Mouse (Mus musculus): Measurements from ENCODE around the gene Gm17304. TPM values are rescaled to one million over a fixed set of nuclear protein-coding genes. Genes with fewer than 3 reads are reported as not detected.

The Gm17304 gene
- polyA plus RNA-seq, 1 experiment from 2014 or later = not detected

- Histone ChIP-seq H3K36me3 (ENCODE audit: control insufficient read depth, insufficient read depth, low read length) (no peaks in the 10 kb centered on the region), H3K4me3 (ENCODE audit: low read depth, low read length) (no peak overlapping the region), H3K27me3 (ENCODE audit: control insufficient read depth, insufficient read depth, low read depth, low read length) (peaks cover 2% of the 10 kb centered on the region; the same call in 1 of the 2 replicates), H3K4me2 (ENCODE audit: low read length) (no peak overlapping the region), H3K9ac (ENCODE audit: low read depth, low read length) (no peak overlapping the region), H3K4me1 (ENCODE audit: control insufficient read depth, insufficient read depth, low read length) (no peaks in the 10 kb centered on the region), H3K9me3 (replicated peaks; ENCODE audit: control insufficient read depth, low read length, poor library complexity, severe bottlenecking) (no peaks in the 10 kb centered on the region), H3K27ac (ENCODE audit: low read length) (no peak overlapping the region)
- 83% methylated on average over 7 of the region's 7 CpGs for WGBS
- no peak for ATAC-seq
These were observed 28.0 kb upstream of the Gm17304 start for GRCm38 (mm10) chr5:106580943-106581342.

DNA sequence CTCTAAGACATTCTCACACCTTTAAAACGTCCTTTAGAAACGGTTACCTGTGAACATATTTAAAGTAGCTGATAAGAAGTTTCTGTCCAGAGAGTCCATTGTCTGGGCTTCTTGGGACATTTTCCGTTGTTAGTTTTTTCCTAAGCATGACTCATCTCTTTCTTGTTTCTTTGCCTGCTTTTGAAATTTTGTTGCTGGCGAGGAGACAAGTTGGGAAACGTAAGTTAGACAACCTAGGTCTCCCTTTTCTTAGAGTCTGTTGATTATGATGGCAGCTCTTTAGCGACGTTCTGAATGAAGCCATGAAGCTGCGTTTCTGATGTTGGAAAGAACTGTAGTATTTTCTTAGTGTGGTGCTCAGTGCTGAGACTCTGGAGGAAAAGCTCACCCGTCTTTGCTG lies 19.9 kb upstream of the Gm17304 start:
- Histone ChIP-seq H3K27ac (ENCODE audit: low read length) (no peak overlapping the region), H3K36me3 (ENCODE audit: control insufficient read depth, insufficient read depth, low read length) (peaks cover 6% of the 10 kb centered on the region; the same call in 1 of the 2 replicates), H3K4me1 (ENCODE audit: control insufficient read depth, insufficient read depth, low read length) (no peaks in the 10 kb centered on the region), H3K9ac (ENCODE audit: low read depth, low read length) (no peak overlapping the region), H3K27me3 (ENCODE audit: control insufficient read depth, insufficient read depth, low read depth, low read length) (no peaks in the 10 kb centered on the region), H3K9me3 (replicated peaks; ENCODE audit: control insufficient read depth, low read length, poor library complexity, severe bottlenecking) (no peaks in the 10 kb centered on the region; the same call in 1 of the 2 replicates), H3K4me2 (ENCODE audit: low read length) (no peak overlapping the region), H3K4me3 (ENCODE audit: low read depth, low read length) (no peak overlapping the region)
- WGBS = 97% methylated on average over 9 of the region's 9 CpGs
- ATAC-seq = no peak

- H3K4me3 ChIP-seq (ENCODE audit: low read depth, low read length) = no peak overlapping the region
- H3K27me3 ChIP-seq (ENCODE audit: control insufficient read depth, insufficient read depth, low read depth, low read length) = no peaks in the 10 kb centered on the region
- no peak overlapping the region for H3K9ac ChIP-seq (ENCODE audit: low read depth, low read length)
- H3K4me2 ChIP-seq (ENCODE audit: low read length) = no peak overlapping the region
- H3K27ac ChIP-seq (ENCODE audit: low read length) = no peak overlapping the region
- H3K36me3 ChIP-seq (ENCODE audit: control insufficient read depth, insufficient read depth, low read length) = peaks cover 6% of the 10 kb centered on the region; the same call in 1 of the 2 replicates
- no peak for ATAC-seq
- H3K4me1 ChIP-seq (ENCODE audit: control insufficient read depth, insufficient read depth, low read length) = no peaks in the 10 kb centered on the region
- 94% methylated on average over 11 of the region's 11 CpGs for WGBS
- no peaks in the 10 kb centered on the region; the same call in 1 of the 2 replicates for H3K9me3 ChIP-seq (replicated peaks; ENCODE audit: control insufficient read depth, low read length, poor library complexity, severe bottlenecking)
These were observed 19.2 kb upstream of the Gm17304 start for GRCm38 (mm10) chr5:106589670-106590069.

GRCm38 (mm10) chr5:106590686-106591085 lies 18.2 kb upstream of the Gm17304 start:
- ATAC-seq = no peak
- WGBS = 96% methylated on average over 5 of the region's 5 CpGs

DNA sequence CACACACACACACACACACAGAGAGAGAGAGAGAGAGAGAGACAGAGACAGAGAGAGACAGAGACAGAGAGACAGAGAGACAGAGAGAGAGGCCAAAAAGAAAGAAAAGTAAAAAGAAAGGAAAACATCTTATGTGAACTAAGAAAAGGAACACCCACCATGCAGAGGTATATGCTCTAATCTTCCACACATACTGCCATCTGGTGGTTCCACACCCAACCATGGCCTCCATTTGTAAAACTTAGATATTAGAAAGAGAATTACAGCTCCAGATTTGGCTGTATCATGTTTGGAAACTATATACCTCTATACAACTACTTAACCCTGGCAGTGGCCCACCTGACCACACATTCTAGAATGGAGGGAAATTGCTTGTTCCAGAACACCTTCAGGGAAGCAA lies 14.5 kb upstream of the Gm17304 start:
- Histone ChIP-seq H3K9me3 (replicated peaks; ENCODE audit: control insufficient read depth, low read length, poor library complexity, severe bottlenecking) (no peaks in the 10 kb centered on the region), H3K4me2 (ENCODE audit: low read length) (no peak overlapping the region), H3K4me3 (ENCODE audit: low read depth, low read length) (no peak overlapping the region), H3K27me3 (ENCODE audit: control insufficient read depth, insufficient read depth, low read depth, low read length) (no peaks in the 10 kb centered on the region), H3K9ac (ENCODE audit: low read depth, low read length) (no peak overlapping the region), H3K27ac (ENCODE audit: low read length) (no peak overlapping the region), H3K4me1 (ENCODE audit: control insufficient read depth, insufficient read depth, low read length) (0 out of 2 replicates have a peak, but pooled peaks cover 4% of the 10 kb centered on the region), H3K36me3 (ENCODE audit: control insufficient read depth, insufficient read depth, low read length) (peaks cover 3% of the 10 kb centered on the region; the same call in 1 of the 2 replicates)
- ATAC-seq = no peak

More at GRCm38 (mm10) chr5:106590686-106591085, 18.2 kb upstream of the Gm17304 start:
- no peak overlapping the region for H3K9ac ChIP-seq (ENCODE audit: low read depth, low read length)
- H3K4me1 ChIP-seq (ENCODE audit: control insufficient read depth, insufficient read depth, low read length) = no peaks in the 10 kb centered on the region
- no peaks in the 10 kb centered on the region; the same call in 1 of the 2 replicates for H3K9me3 ChIP-seq (replicated peaks; ENCODE audit: control insufficient read depth, low read length, poor library complexity, severe bottlenecking)
- no peak overlapping the region for H3K27ac ChIP-seq (ENCODE audit: low read length)
- H3K36me3 ChIP-seq (ENCODE audit: control insufficient read depth, insufficient read depth, low read length) = peaks cover 6% of the 10 kb centered on the region; the same call in 1 of the 2 replicates
- H3K4me3 ChIP-seq (ENCODE audit: low read depth, low read length) = no peak overlapping the region
- no peak overlapping the region for H3K4me2 ChIP-seq (ENCODE audit: low read length)
- no peaks in the 10 kb centered on the region for H3K27me3 ChIP-seq (ENCODE audit: control insufficient read depth, insufficient read depth, low read depth, low read length)

- Histone ChIP-seq H3K4me3 (ENCODE audit: low read depth, low read length) (no peak overlapping the region), H3K27me3 (ENCODE audit: control insufficient read depth, insufficient read depth, low read depth, low read length) (no peaks in the 10 kb centered on the region), H3K9me3 (replicated peaks; ENCODE audit: control insufficient read depth, low read length, poor library complexity, severe bottlenecking) (no peaks in the 10 kb centered on the region), H3K27ac (ENCODE audit: low read length) (no peak overlapping the region), H3K4me1 (ENCODE audit: control insufficient read depth, insufficient read depth, low read length) (0 out of 2 replicates have a peak, but pooled peaks cover 4% of the 10 kb centered on the region), H3K4me2 (ENCODE audit: low read length) (no peak overlapping the region), H3K36me3 (ENCODE audit: control insufficient read depth, insufficient read depth, low read length) (no peaks in the 10 kb centered on the region), H3K9ac (ENCODE audit: low read depth, low read length) (no peak overlapping the region)
- WGBS = 63% methylated on average over 2 of the region's 2 CpGs
- ATAC-seq = no peak
These were observed 11.4 kb upstream of the Gm17304 start for GRCm38 (mm10) chr5:106597472-106597871.

DNA sequence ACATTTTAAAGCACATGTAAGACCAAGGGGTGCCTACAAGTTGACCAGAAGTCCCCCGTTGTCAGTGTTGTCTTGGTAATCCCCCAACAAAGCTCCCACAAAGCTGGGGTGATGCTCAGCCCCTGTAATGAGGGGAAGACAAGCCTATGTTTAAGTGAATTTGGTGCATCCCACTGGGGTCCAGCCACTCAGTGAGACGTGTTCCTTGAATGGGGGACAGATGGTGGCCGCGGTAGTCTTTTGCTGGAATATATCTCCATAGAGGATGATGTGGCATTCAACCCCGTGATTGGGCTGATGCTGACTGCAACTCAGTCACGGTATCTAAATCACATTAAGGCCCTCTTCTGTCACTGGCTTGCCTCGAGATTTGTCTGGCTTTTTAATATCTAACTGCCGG lies 9.4 kb upstream of the Gm17304 start:
- Histone ChIP-seq H3K9me3 (replicated peaks; ENCODE audit: control insufficient read depth, low read length, poor library complexity, severe bottlenecking) (no peaks in the 10 kb centered on the region), H3K9ac (ENCODE audit: low read depth, low read length) (no peak overlapping the region), H3K36me3 (ENCODE audit: control insufficient read depth, insufficient read depth, low read length) (no peaks in the 10 kb centered on the region), H3K4me3 (ENCODE audit: low read depth, low read length) (no peak overlapping the region), H3K27me3 (ENCODE audit: control insufficient read depth, insufficient read depth, low read depth, low read length) (no peaks in the 10 kb centered on the region), H3K4me2 (ENCODE audit: low read length) (no peak overlapping the region), H3K4me1 (ENCODE audit: control insufficient read depth, insufficient read depth, low read length) (0 out of 2 replicates have a peak, but pooled peaks cover 4% of the 10 kb centered on the region), H3K27ac (ENCODE audit: low read length) (no peak overlapping the region)
- 34% methylated on average over 8 of the region's 8 CpGs for WGBS
- 0 out of 2 replicates have a peak, but pooled peaks have one; percentile 52 for ATAC-seq

GRCm38 (mm10) chr5:106604381-106604780 lies 4.5 kb upstream of the Gm17304 start:
- no peaks in the 10 kb centered on the region for H3K9me3 ChIP-seq (replicated peaks; ENCODE audit: control insufficient read depth, low read length, poor library complexity, severe bottlenecking)
- H3K4me3 ChIP-seq (ENCODE audit: low read depth, low read length) = no peak overlapping the region
- ATAC-seq = no peak
- H3K27ac ChIP-seq (ENCODE audit: low read length) = no peak overlapping the region
- 93% methylated on average over 5 of the region's 5 CpGs for WGBS
- H3K9ac ChIP-seq (ENCODE audit: low read depth, low read length) = no peak overlapping the region
- H3K27me3 ChIP-seq (ENCODE audit: control insufficient read depth, insufficient read depth, low read depth, low read length) = no peaks in the 10 kb centered on the region
- H3K36me3 ChIP-seq (ENCODE audit: control insufficient read depth, insufficient read depth, low read length) = no peaks in the 10 kb centered on the region
- no peaks in the 10 kb centered on the region for H3K4me1 ChIP-seq (ENCODE audit: control insufficient read depth, insufficient read depth, low read length)
- H3K4me2 ChIP-seq (ENCODE audit: low read length) = no peak overlapping the region

- Histone ChIP-seq H3K4me3 (ENCODE audit: low read depth, low read length) (no peak overlapping the region), H3K9me3 (replicated peaks; ENCODE audit: control insufficient read depth, low read length, poor library complexity, severe bottlenecking) (no peaks in the 10 kb centered on the region), H3K4me2 (ENCODE audit: low read length) (no peak overlapping the region), H3K27me3 (ENCODE audit: control insufficient read depth, insufficient read depth, low read depth, low read length) (no peaks in the 10 kb centered on the region), H3K4me1 (ENCODE audit: control insufficient read depth, insufficient read depth, low read length) (no peaks in the 10 kb centered on the region), H3K9ac (ENCODE audit: low read depth, low read length) (no peak overlapping the region), H3K36me3 (ENCODE audit: control insufficient read depth, insufficient read depth, low read length) (no peaks in the 10 kb centered on the region), H3K27ac (ENCODE audit: low read length) (no peak overlapping the region)
- 88% methylated on average over 6 of the region's 6 CpGs for WGBS
- no peak for ATAC-seq
These were observed 3.8 kb upstream of the Gm17304 start for GRCm38 (mm10) chr5:106605096-106605495.
